Mouse (Mus musculus): ENCODE data around the gene Cbx7.

DNA sequence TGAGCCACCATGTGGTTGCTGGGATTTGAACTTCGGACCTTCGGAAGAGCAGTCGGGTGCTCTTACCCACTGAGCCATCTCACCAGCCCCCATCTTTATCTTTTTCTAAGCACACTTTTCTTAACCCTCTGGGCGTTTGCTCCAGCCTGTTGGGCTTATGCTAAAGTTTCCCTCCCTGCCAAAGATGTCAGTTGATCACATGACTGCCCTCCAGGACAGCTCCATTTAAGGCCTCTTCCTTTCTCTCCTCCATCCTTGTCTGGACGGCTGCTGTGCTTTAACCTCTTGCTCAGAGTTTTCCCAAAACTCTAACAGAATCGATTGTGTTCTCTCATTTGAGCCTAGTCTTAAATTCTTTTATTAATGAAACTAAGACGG, 34.6 kb downstream of the Cbx7 start:
- TF ChIP-seq POLR2A (IDR thresholded peaks at IDR 0.05; ENCODE audit: low read depth, low read length) (no peak), CTCF (IDR thresholded peaks at IDR 0.05; ENCODE audit: extremely low read depth, insufficient read length, insufficient replicate concordance, low read depth, low read length) (no peak)

All from small intestine, adult 2 months (tissue).